9 mouse cellular contexts compared by ENCODE assay signal in genomic region chr15:30647679-30648311, GRCm38 (mm10).
DNase-seq lines count a peak whose midpoint lies in the region; ATAC-seq and TF ChIP-seq lines count a peak whose summit lies in the region.
"Had no signal": no experiment of that assay in that cellular context is flagged by ENCODE, and none has a peak within 500 bp of the region (broad histone marks: within the 10 kb centered on the region; RNA-seq: fewer than 3 reads in every experiment).

No protein-coding gene starts in this region.

- peak; percentile 64 for ATAC-seq in cerebellum, adult (ENCODE audit: insufficient number of reproducible peaks, low FRiP score, low TSS enrichment)
- peak; percentile 23; the same call in 1 of the 2 replicates for ATAC-seq in forebrain, postnatal 0 days
- no peak for ATAC-seq in liver, postnatal 0 days

- peak overlapping the region; percentile 54 for H3K4me3 ChIP-seq in forebrain, postnatal 0 days (ENCODE audit: low read depth, low read length)
- no peak overlapping the region for H3K4me3 ChIP-seq in liver, postnatal 0 days (ENCODE audit: low read depth, low read length)

- no peak for DNase-seq in cerebellum, postnatal 4 days (ENCODE audit: low spot score in 2 of 2)
- peak; percentile 17 for DNase-seq in layer of hippocampus, adult 9-10 months (ENCODE audit: low spot score)
- no peak for DNase-seq in layer of hippocampus, adult 11-12 months (ENCODE audit: low spot score)
- peak; percentile 56 for DNase-seq in cerebellum, adult 8-10 months
- DNase-seq in forebrain, postnatal 0 days = peak; percentile 53
- no peak for DNase-seq in liver, postnatal 0 days
- no peak for DNase-seq in gastrocnemius, postnatal 10 days
- DNase-seq: kidney, adult 8-10 months had no signal

- H3K9me3 ChIP-seq in forebrain, postnatal 0 days (ENCODE audit: low read length) = no peaks in the 10 kb centered on the region
- no peaks in the 10 kb centered on the region for H3K9me3 ChIP-seq in liver, postnatal 0 days (ENCODE audit: low read length)

- TF ChIP-seq EP300 in liver, postnatal 0 days (IDR thresholded peaks at IDR 0.05; ENCODE audit: low read depth) = no peak

- H3K36me3 ChIP-seq in forebrain, postnatal 0 days (ENCODE audit: insufficient read depth) = no peaks in the 10 kb centered on the region
- H3K36me3 ChIP-seq in liver, postnatal 0 days (replicated peaks; ENCODE audit: insufficient read depth, low read length) = no peaks in the 10 kb centered on the region

- TF ChIP-seq CTCF in forebrain, postnatal 0 days (IDR thresholded peaks at IDR 0.05; ENCODE audit: low read depth) = no peak
- no peak for TF ChIP-seq CTCF in liver, postnatal 0 days (IDR thresholded peaks at IDR 0.05; ENCODE audit: low read depth)

- peak overlapping the region; percentile 97 for H3K4me2 ChIP-seq in forebrain, postnatal 0 days (ENCODE audit: low read depth)
- H3K4me2 ChIP-seq in liver, postnatal 0 days (ENCODE audit: low read depth, low read length) = no peak overlapping the region

- WGBS in forebrain, postnatal 0 days = 26% methylated on average over 7 of the region's 7 CpGs
- 33% methylated on average over 7 of the region's 7 CpGs for WGBS in liver, postnatal 0 days (ENCODE audit: insufficient replicate concordance)

- 0 out of 2 replicates have a peak, but pooled peaks cover 3% of the 10 kb centered on the region for H3K4me1 ChIP-seq in forebrain, postnatal 0 days (ENCODE audit: insufficient read depth)
- no peaks in the 10 kb centered on the region for H3K4me1 ChIP-seq in liver, postnatal 0 days (ENCODE audit: insufficient read depth)

- no peaks in the 10 kb centered on the region for H3K27me3 ChIP-seq in forebrain, postnatal 0 days (ENCODE audit: insufficient read depth, low read length)
- peaks cover 18% of the 10 kb centered on the region for H3K27me3 ChIP-seq in liver, postnatal 0 days (ENCODE audit: insufficient read depth, low read length)

- H3K9ac ChIP-seq in forebrain, postnatal 0 days = no peak overlapping the region
- H3K9ac ChIP-seq in liver, postnatal 0 days (replicated peaks) = no peak overlapping the region

- H3K27ac ChIP-seq in forebrain, postnatal 0 days (ENCODE audit: low read depth, low read length) = no peak overlapping the region
- H3K27ac ChIP-seq in liver, postnatal 0 days (ENCODE audit: low read depth) = no peak overlapping the region

Comparison
In these comparisons a context has a peak if more than half of its experiments do, and no peak if none do; other contexts are left out.
1. DNase-seq: peak in layer of hippocampus, adult 9-10 months (single experiment), cerebellum, adult 8-10 months (single experiment) and forebrain, postnatal 0 days (single experiment); none in cerebellum, postnatal 4 days (0 of 2), layer of hippocampus, adult 11-12 months (single experiment), liver, postnatal 0 days (single experiment) and gastrocnemius, postnatal 10 days (single experiment).